Mouse (Mus musculus) liver, adult 2 months (tissue): ENCODE measurements at regions not wholly inside any gene's neighbourhood (a gene's known extent, or its start where the extent isn't known, plus 50 kb on each side); places are given as distances from the start of the nearest gene placed in this dataset.

Experiments
- DNase-seq: peaks from one replicate; pipeline ENCODE4 v3.0.0-alpha.2; 2011; ENCODE audit warnings: low read depth, low spot score; ENCODE audit errors: extremely low read depth
- H3K27ac ChIP-seq: fragments of 200-500 bp; replicated peaks from 2 replicates; pipeline ENCODE4 v1.5.1; 2012; ENCODE audit warnings: low read depth, mild to moderate bottlenecking, control low read depth, inconsistent platforms, low read length; ENCODE audit not compliant: insufficient read depth
- H3K27me3 ChIP-seq: fragments of 200-500 bp; 2 replicates; pipeline ENCODE4 v1.6.1; 2012; ENCODE audit warnings: mild to moderate bottlenecking, moderate library complexity, low read length, inconsistent platforms; ENCODE audit not compliant: control insufficient read depth, insufficient read depth
- H3K36me3 ChIP-seq: fragments of 200-500 bp; 2 replicates; pipeline ENCODE4 v1.6.1; 2012; ENCODE audit warnings: low read length, inconsistent platforms; ENCODE audit not compliant: control insufficient read depth, insufficient read depth
- H3K4me1 ChIP-seq: fragments of 200-500 bp; 2 replicates; pipeline ENCODE4 v1.6.1; 2011; ENCODE audit warnings: low read length; ENCODE audit not compliant: control insufficient read depth, insufficient read depth
- H3K4me3 ChIP-seq: fragments of 200-500 bp; 2 replicates; pipeline ENCODE4 v1.5.1; 2011; ENCODE audit warnings: low read depth, mild to moderate bottlenecking, control low read depth, low read length, moderate library complexity; ENCODE audit not compliant: insufficient read depth
- H3K79me2 ChIP-seq: fragments of 200-500 bp; 2 replicates; pipeline ENCODE4 v1.6.1; 2012; ENCODE audit warnings: inconsistent platforms, mild to moderate bottlenecking, low read length, moderate library complexity; ENCODE audit not compliant: control insufficient read depth, insufficient read depth
- H3K9ac ChIP-seq: fragments of 200-500 bp; 2 replicates; pipeline ENCODE4 v1.6.1; 2012; ENCODE audit warnings: low read depth, mild to moderate bottlenecking, control low read depth, inconsistent platforms, low read length
- CTCF ChIP-seq: fragments of 200-500 bp; IDR thresholded peaks from 2 replicates; pipeline ENCODE4 v1.5.1; 2011; ENCODE audit warnings: low read depth, low read length, control low read depth
- POLR2A ChIP-seq: fragments of 200-500 bp; IDR thresholded peaks from 2 replicates; pipeline ENCODE4 v1.6.1; 2011; ENCODE audit warnings: low read length, control low read depth; ENCODE audit not compliant: insufficient read depth; ENCODE audit errors: extremely low read depth
- WGBS: fragments of 180-500 bp; shearing (Covaris S2); methylation state at CpG from one replicate; pipeline ENCODE4 v1.1.7; 2018; 5-methylcytosine and 5-hydroxymethylcytosine counted together

DNA sequence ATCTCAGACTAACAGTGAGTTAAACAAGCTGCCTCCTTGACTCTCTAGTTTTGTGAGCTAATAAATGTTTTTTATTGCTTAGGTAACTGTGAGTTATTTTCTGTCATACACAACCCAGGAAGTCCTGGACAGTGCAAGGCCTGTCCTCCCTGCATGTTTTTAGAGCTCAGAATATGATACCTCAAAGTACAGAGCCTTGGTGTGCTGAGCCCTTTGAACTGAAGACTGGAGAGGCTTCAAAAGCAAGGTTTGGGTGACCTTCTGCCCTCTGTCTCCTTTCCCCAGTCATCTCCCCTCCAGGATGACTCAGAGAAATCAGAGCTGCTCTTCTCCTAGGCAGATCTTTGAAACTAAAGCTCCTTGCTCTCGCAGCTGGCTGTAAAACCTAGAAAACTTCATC, 336.0 kb upstream of the Xrcc4 start:
- Histone ChIP-seq H3K79me2 (no peaks in the 10 kb centered on the region), H3K9ac (no peak overlapping the region), H3K4me3 (no peak overlapping the region), H3K36me3 (no peaks in the 10 kb centered on the region), H3K27me3 (no peaks in the 10 kb centered on the region), H3K27ac (no peak overlapping the region), H3K4me1 (no peaks in the 10 kb centered on the region)
- TF ChIP-seq POLR2A: no peak
- no peak for TF ChIP-seq CTCF
- DNase-seq: no peak
- WGBS: 89% methylated on average over 1 of the region's 1 CpGs

DNA sequence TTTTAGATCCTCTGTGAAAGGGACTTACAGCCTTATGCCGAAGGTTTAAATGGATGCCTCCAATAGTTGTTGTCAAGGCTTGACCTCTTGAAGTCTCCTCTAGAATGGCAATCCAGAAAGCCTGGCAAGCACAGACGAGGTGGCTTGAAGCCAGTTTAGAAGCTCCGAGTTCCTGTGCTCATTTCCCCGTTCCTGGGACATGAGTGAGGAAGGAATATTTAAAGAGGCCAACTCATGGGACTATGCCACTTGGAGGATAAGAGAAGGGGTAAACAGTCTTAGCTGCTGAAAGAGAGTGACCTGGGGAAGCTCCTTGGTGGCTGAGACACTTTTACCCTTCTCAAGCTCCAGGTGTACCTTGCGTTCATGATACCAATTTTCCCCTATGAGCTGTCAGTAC, 335.1 kb upstream of the Xrcc4 start:
- WGBS: 76% methylated on average over 5 of the region's 5 CpGs
- Histone ChIP-seq H3K36me3 (no peaks in the 10 kb centered on the region), H3K9ac (no peak overlapping the region), H3K79me2 (no peaks in the 10 kb centered on the region), H3K4me1 (no peaks in the 10 kb centered on the region), H3K27ac (no peak overlapping the region), H3K27me3 (no peaks in the 10 kb centered on the region), H3K4me3 (no peak overlapping the region)
- TF ChIP-seq CTCF (no peak), POLR2A (no peak)
- DNase-seq: no peak

DNA sequence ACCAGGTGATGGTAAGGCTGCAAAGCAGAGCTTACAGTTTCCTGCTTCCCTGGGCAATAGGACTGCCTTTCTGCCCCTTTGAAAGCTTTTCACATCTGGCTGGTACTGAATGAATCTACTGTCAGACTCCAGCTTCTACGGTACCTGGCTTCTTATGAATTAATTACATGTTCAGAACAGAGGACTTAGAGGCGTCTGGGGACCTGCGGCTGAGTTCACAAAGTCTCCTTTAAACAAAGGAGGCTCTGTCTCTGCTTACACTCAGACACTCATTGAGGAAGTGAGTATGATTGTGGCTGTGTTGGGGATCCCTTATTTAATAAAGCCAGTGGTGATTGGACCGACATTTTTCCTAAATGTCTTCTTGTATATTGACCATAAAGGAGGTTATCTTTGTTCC, 331.6 kb upstream of the Xrcc4 start:
- H3K9ac ChIP-seq: no peak overlapping the region
- H3K27me3 ChIP-seq: no peaks in the 10 kb centered on the region
- H3K4me1 ChIP-seq: no peaks in the 10 kb centered on the region
- no peak for DNase-seq
- 89% methylated on average over 4 of the region's 4 CpGs for WGBS
- H3K27ac ChIP-seq: no peak overlapping the region
- H3K79me2 ChIP-seq: no peaks in the 10 kb centered on the region
- TF ChIP-seq POLR2A: no peak
- TF ChIP-seq CTCF: no peak
- H3K36me3 ChIP-seq: no peaks in the 10 kb centered on the region
- no peak overlapping the region for H3K4me3 ChIP-seq

DNA sequence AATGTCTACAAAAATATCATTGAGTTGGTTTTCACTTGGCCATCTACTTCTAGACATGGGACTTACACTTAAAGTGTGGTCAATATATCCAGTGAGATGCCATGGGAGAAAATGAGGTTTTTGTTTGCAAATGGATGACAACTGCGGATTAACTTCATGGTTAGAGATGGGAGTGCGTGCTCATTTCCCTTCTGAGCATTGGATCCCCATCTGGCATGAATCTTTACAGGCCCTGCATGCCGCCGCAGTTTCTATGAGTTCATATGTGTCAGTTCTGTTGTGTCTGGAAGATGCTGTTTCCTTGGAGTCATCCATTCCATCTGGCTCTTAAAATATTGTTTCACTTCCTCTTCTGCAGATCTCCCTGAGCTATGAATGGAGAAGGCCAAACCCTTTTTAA, 315.0 kb upstream of the Xrcc4 start:
- Histone ChIP-seq H3K36me3 (no peaks in the 10 kb centered on the region), H3K27me3 (no peaks in the 10 kb centered on the region), H3K27ac (no peak overlapping the region), H3K4me1 (no peaks in the 10 kb centered on the region), H3K9ac (no peak overlapping the region), H3K79me2 (no peaks in the 10 kb centered on the region), H3K4me3 (no peak overlapping the region)
- DNase-seq: no peak
- WGBS: 91% methylated on average over 4 of the region's 4 CpGs
- no peak for TF ChIP-seq CTCF
- no peak for TF ChIP-seq POLR2A

DNA sequence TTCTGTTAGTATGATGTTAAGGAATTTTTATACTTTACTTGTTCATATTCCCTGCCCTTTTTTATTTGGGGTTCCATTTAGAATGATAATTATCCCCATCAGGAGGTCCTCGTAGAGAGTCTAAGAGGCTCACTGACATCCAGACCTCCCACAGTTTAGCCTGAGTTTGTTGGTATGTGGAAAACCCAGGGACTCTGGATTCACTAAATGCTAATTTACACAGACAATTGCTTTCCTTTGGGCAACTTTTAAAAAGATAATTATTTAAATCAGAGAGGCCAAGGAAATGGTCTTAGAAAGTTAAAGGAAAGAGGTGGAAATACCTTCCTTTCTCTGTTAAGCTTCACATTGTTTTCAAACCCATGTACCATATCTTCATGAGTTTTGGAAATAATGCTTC, 312.7 kb upstream of the Xrcc4 start:
- WGBS: 80% methylated on average over 1 of the region's 1 CpGs
- Histone ChIP-seq H3K4me1 (no peaks in the 10 kb centered on the region), H3K79me2 (no peaks in the 10 kb centered on the region), H3K27me3 (no peaks in the 10 kb centered on the region), H3K27ac (no peak overlapping the region), H3K36me3 (no peaks in the 10 kb centered on the region), H3K9ac (no peak overlapping the region), H3K4me3 (no peak overlapping the region)
- no peak for TF ChIP-seq CTCF
- TF ChIP-seq POLR2A: no peak
- no peak for DNase-seq

DNA sequence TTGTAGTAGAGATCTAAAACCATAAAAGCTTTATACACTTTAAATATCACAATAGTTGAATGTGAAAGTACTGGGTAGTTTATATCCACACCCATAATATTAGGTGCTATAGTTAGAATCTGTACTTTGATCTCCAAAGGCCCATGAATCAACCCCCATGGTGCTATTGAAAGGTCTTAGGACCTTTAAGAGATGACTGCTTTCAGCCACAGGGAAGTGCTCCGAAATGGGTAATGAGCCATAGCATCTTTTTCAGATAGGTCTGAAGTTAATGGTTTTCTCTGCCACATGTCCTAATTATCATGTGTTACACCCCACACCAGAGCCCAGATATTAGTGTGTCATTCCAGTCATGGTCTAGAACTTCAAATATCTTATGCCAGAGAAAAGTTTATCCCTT, 312.1 kb upstream of the Xrcc4 start:
- H3K9ac ChIP-seq: no peak overlapping the region
- no peaks in the 10 kb centered on the region for H3K79me2 ChIP-seq
- no peaks in the 10 kb centered on the region for H3K27me3 ChIP-seq
- no peak for DNase-seq
- H3K4me1 ChIP-seq: no peaks in the 10 kb centered on the region
- no peak overlapping the region for H3K27ac ChIP-seq
- no peak overlapping the region for H3K4me3 ChIP-seq
- TF ChIP-seq POLR2A: no peak
- TF ChIP-seq CTCF: no peak
- no peaks in the 10 kb centered on the region for H3K36me3 ChIP-seq
- 92% methylated on average over 1 of the region's 1 CpGs for WGBS
